Mouse (Mus musculus): ENCODE data around the gene Gm973. TPM values are rescaled to one million over a fixed set of nuclear protein-coding genes. Genes with fewer than 3 reads are reported as not detected.

Gene Gm973
- polyA plus RNA-seq, 1 experiment = not detected

GRCm38 (mm10) chr1:59602531-59603416, 86.7 kb downstream of the Gm973 start:
- Histone ChIP-seq H3K36me3 (ENCODE audit: control insufficient read depth, insufficient read depth) (no peaks in the 10 kb centered on the region), H3ac (ENCODE audit: control insufficient read depth, insufficient read length, low read depth) (no peak overlapping the region), H3K4me3 (ENCODE audit: insufficient read depth, poor library complexity, severe bottlenecking) (no peak overlapping the region), H3K27me3 (ENCODE audit: control insufficient read depth, insufficient read depth, insufficient read length) (no peaks in the 10 kb centered on the region), H3K79me3 (ENCODE audit: low read depth) (no peaks in the 10 kb centered on the region), H3K79me2 (ENCODE audit: control insufficient read depth, insufficient read depth) (no peaks in the 10 kb centered on the region)
- TF ChIP-seq MYOD1 (IDR thresholded peaks at IDR 0.05; ENCODE audit: control insufficient read depth, insufficient read length, low read depth) = no peak
- no peak for TF ChIP-seq CTCF (IDR thresholded peaks at IDR 0.05; ENCODE audit: control insufficient read depth, insufficient read depth, insufficient read length)
- TF ChIP-seq USF1 (IDR thresholded peaks at IDR 0.05; ENCODE audit: low read depth) = no peak
- no peak for TF ChIP-seq FOSL1 (IDR thresholded peaks at IDR 0.05; ENCODE audit: insufficient read depth, low read length, poor library complexity, severe bottlenecking)
- TF ChIP-seq MYOG (IDR thresholded peaks at IDR 0.05; ENCODE audit: control insufficient read depth, extremely low read depth, insufficient read length) = no peak
- no peak for TF ChIP-seq MAX (IDR thresholded peaks at IDR 0.05)
- no peak for TF ChIP-seq CEBPB (IDR thresholded peaks at IDR 0.05; ENCODE audit: low read depth)

DNA sequence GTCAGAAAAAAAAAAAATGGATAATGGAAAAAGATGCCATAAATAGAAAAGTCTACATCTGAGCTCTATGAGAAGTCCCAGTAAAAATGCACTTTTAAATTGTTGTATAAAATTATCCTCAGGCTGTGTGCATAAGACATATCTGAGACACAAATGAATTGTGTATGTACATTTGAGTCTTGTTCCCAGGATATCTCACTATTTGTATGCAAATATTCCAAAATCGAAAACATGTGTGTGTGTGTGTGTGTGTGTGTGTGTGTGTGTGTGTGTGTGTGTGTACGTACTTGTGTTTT, 87.3 kb downstream of the Gm973 start:
- Histone ChIP-seq H3K27me3 (ENCODE audit: control insufficient read depth, insufficient read depth, insufficient read length) (no peaks in the 10 kb centered on the region), H3ac (ENCODE audit: control insufficient read depth, insufficient read length, low read depth) (no peak overlapping the region), H3K36me3 (ENCODE audit: control insufficient read depth, insufficient read depth) (no peaks in the 10 kb centered on the region), H3K79me2 (ENCODE audit: control insufficient read depth, insufficient read depth) (no peaks in the 10 kb centered on the region), H3K79me3 (ENCODE audit: low read depth) (no peaks in the 10 kb centered on the region), H3K4me3 (ENCODE audit: insufficient read depth, poor library complexity, severe bottlenecking) (no peak overlapping the region)
- TF ChIP-seq MYOG (IDR thresholded peaks at IDR 0.05; ENCODE audit: control insufficient read depth, extremely low read depth, insufficient read length) (no peak), MYOD1 (IDR thresholded peaks at IDR 0.05; ENCODE audit: control insufficient read depth, insufficient read length, low read depth) (no peak), USF1 (IDR thresholded peaks at IDR 0.05; ENCODE audit: low read depth) (no peak), MAX (IDR thresholded peaks at IDR 0.05) (no peak), CEBPB (IDR thresholded peaks at IDR 0.05; ENCODE audit: low read depth) (no peak)

- no peaks in the 10 kb centered on the region for H3K79me2 ChIP-seq (ENCODE audit: control insufficient read depth, insufficient read depth)
- H3K4me3 ChIP-seq (ENCODE audit: insufficient read depth, poor library complexity, severe bottlenecking) = no peak overlapping the region
- TF ChIP-seq MYOG (IDR thresholded peaks at IDR 0.05; ENCODE audit: control insufficient read depth, extremely low read depth, insufficient read length) (no peak), USF1 (IDR thresholded peaks at IDR 0.05; ENCODE audit: low read depth) (no peak), FOSL1 (IDR thresholded peaks at IDR 0.05; ENCODE audit: insufficient read depth, low read length, poor library complexity, severe bottlenecking) (no peak), CEBPB (IDR thresholded peaks at IDR 0.05; ENCODE audit: low read depth) (no peak), MYOD1 (IDR thresholded peaks at IDR 0.05; ENCODE audit: control insufficient read depth, insufficient read length, low read depth) (no peak), CTCF (IDR thresholded peaks at IDR 0.05; ENCODE audit: control insufficient read depth, insufficient read depth, insufficient read length) (no peak), MAX (IDR thresholded peaks at IDR 0.05) (no peak)
- H3ac ChIP-seq (ENCODE audit: control insufficient read depth, insufficient read length, low read depth) = no peak overlapping the region
- no peaks in the 10 kb centered on the region for H3K36me3 ChIP-seq (ENCODE audit: control insufficient read depth, insufficient read depth)
- H3K27me3 ChIP-seq (ENCODE audit: control insufficient read depth, insufficient read depth, insufficient read length) = no peaks in the 10 kb centered on the region
- no peaks in the 10 kb centered on the region for H3K79me3 ChIP-seq (ENCODE audit: low read depth)
Measured at GRCm38 (mm10) chr1:59603893-59604292, 87.8 kb downstream of the Gm973 start.

DNA sequence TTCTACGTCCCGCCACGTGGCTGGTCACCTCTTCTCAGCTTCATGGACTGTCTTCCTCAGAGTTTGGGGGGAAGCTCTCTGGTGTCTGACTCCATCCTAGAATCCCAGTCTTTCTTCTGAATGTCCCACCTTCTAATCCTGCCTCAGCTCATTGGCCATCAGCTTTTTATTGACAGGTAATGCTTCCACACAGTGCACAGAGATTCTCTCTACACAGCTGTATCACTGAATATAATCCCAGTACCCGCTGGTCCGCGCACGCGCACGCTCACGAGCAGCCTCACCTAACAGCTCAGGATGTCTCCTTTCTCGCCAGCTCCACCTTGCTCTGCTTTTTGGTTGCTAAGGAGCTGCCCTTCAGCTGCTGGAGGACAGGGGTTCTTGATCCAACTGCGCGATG, 90.4 kb downstream of the Gm973 start:
- no peak overlapping the region for H3K4me3 ChIP-seq (ENCODE audit: insufficient read depth, poor library complexity, severe bottlenecking)
- TF ChIP-seq MYOD1 (IDR thresholded peaks at IDR 0.05; ENCODE audit: control insufficient read depth, insufficient read length, low read depth) = no peak
- TF ChIP-seq FOSL1 (IDR thresholded peaks at IDR 0.05; ENCODE audit: insufficient read depth, low read length, poor library complexity, severe bottlenecking) = no peak
- TF ChIP-seq MAX (IDR thresholded peaks at IDR 0.05) = no peak
- no peak for TF ChIP-seq CTCF (IDR thresholded peaks at IDR 0.05; ENCODE audit: control insufficient read depth, insufficient read depth, insufficient read length)
- no peak for TF ChIP-seq CEBPB (IDR thresholded peaks at IDR 0.05; ENCODE audit: low read depth)
- no peak for TF ChIP-seq USF1 (IDR thresholded peaks at IDR 0.05; ENCODE audit: low read depth)
- H3ac ChIP-seq (ENCODE audit: control insufficient read depth, insufficient read length, low read depth) = no peak overlapping the region
- H3K79me3 ChIP-seq (ENCODE audit: low read depth) = no peaks in the 10 kb centered on the region
- H3K79me2 ChIP-seq (ENCODE audit: control insufficient read depth, insufficient read depth) = no peaks in the 10 kb centered on the region
- H3K36me3 ChIP-seq (ENCODE audit: control insufficient read depth, insufficient read depth) = no peaks in the 10 kb centered on the region
- H3K27me3 ChIP-seq (ENCODE audit: control insufficient read depth, insufficient read depth, insufficient read length) = no peaks in the 10 kb centered on the region

GRCm38 (mm10) chr1:59607071-59607470, 91.0 kb downstream of the Gm973 start:
- H3ac ChIP-seq (ENCODE audit: control insufficient read depth, insufficient read length, low read depth) = no peak overlapping the region

DNA sequence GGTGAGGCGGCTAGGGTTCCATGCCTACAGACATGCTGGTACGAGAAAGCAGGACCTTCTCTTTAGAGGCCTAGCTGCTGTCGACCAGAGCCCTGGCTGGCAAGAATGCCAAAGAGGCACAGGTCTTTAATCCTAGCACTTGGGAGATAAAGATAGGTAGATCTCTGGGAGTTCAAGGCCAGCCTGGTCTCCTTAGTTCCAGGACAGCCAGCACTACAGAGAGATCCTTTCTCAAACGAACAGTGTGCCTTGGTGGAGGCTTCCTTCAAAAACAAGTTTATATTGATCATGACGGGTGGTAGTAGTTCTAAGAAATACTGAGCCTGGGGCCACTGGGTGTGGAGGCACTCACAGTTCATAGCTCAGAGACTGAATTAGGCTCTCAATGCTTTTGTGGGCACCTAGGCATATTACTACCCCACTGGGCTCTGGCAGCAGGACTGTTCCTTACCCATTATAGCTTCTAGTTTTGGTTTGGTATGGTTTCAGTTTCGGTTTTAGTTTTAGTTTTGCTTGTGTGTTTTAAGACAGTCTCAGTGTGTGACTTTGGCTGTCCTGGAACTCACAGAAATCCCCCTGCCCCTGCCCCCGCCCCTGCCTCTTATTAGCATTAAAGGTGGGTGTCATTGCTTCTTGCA, 92.2 kb downstream of the Gm973 start:
- Histone ChIP-seq H3K79me2 (ENCODE audit: control insufficient read depth, insufficient read depth) (no peaks in the 10 kb centered on the region), H3ac (ENCODE audit: control insufficient read depth, insufficient read length, low read depth) (no peak overlapping the region), H3K79me3 (ENCODE audit: low read depth) (no peaks in the 10 kb centered on the region), H3K4me3 (ENCODE audit: insufficient read depth, poor library complexity, severe bottlenecking) (no peak overlapping the region), H3K36me3 (ENCODE audit: control insufficient read depth, insufficient read depth) (no peaks in the 10 kb centered on the region), H3K27me3 (ENCODE audit: control insufficient read depth, insufficient read depth, insufficient read length) (no peaks in the 10 kb centered on the region)
- TF ChIP-seq MAX (IDR thresholded peaks at IDR 0.05) (no peak), MYOG (IDR thresholded peaks at IDR 0.05; ENCODE audit: control insufficient read depth, extremely low read depth, insufficient read length) (no peak), CEBPB (IDR thresholded peaks at IDR 0.05; ENCODE audit: low read depth) (no peak), USF1 (IDR thresholded peaks at IDR 0.05; ENCODE audit: low read depth) (no peak), FOSL1 (IDR thresholded peaks at IDR 0.05; ENCODE audit: insufficient read depth, low read length, poor library complexity, severe bottlenecking) (no peak), MYOD1 (IDR thresholded peaks at IDR 0.05; ENCODE audit: control insufficient read depth, insufficient read length, low read depth) (no peak), CTCF (IDR thresholded peaks at IDR 0.05; ENCODE audit: control insufficient read depth, insufficient read depth, insufficient read length) (no peak)

More at GRCm38 (mm10) chr1:59607071-59607470, 91.0 kb downstream of the Gm973 start:
- Histone ChIP-seq H3K4me3 (ENCODE audit: insufficient read depth, poor library complexity, severe bottlenecking) (no peak overlapping the region), H3K79me3 (ENCODE audit: low read depth) (no peaks in the 10 kb centered on the region), H3K27me3 (ENCODE audit: control insufficient read depth, insufficient read depth, insufficient read length) (no peaks in the 10 kb centered on the region), H3K36me3 (ENCODE audit: control insufficient read depth, insufficient read depth) (no peaks in the 10 kb centered on the region), H3K79me2 (ENCODE audit: control insufficient read depth, insufficient read depth) (no peaks in the 10 kb centered on the region)
- TF ChIP-seq USF1 (IDR thresholded peaks at IDR 0.05; ENCODE audit: low read depth) (no peak), CEBPB (IDR thresholded peaks at IDR 0.05; ENCODE audit: low read depth) (no peak)

Data from C2C12 (cell line).